Mouse (Mus musculus) ovary, adult 2 months (tissue): Measurements from ENCODE around the gene Mutyh. TPM values are rescaled to one million over a fixed set of nuclear protein-coding genes. Genes with fewer than 3 reads are reported as not detected.

Experiments
- polyA plus RNA-seq: library from polyadenylated mRNA; depleted of rRNA; stranded (reverse); fragments of >200 nt; gene quantifications from 2 replicates; pipeline ENCODE4 v1.2.3, GENCODE M21; 2012; rRNA removed

Gene Mutyh
- polyA plus RNA-seq, result 9.3 and 12.4 TPM in 2 replicates

GRCm38 (mm10) chr4:116807197-116808129, at the start of gene Mutyh, which contains the start of gene Toe1:
Mutyh (plus strand) TSS chr4:116807723.
Toe1 (minus strand) TSS chr4:116807640.

GRCm38 (mm10) chr4:116821694-116822016, 14.1 kb downstream of the Mutyh start, which contains the start of gene Hpdl:
Hpdl (minus strand) TSS chr4:116821707.

Other genes with a start within 250 kb of the Mutyh start
- 46.2 and 60.7 TPM in 2 replicates for gene Ccdc17, start 211.1 kb upstream of the Mutyh start, polyA plus RNA-seq
- 2.1 and 3.8 TPM in 2 replicates for gene Nasp, start 179.8 kb upstream of the Mutyh start, polyA plus RNA-seq
- 495 and 544 TPM in 2 replicates for gene Akr1a1, start 156.0 kb upstream of the Mutyh start, polyA plus RNA-seq
- 37.5 and 56.0 TPM in 2 replicates for gene Prdx1, start 122.2 kb upstream of the Mutyh start, polyA plus RNA-seq
- gene Mmachc, start 99.3 kb upstream of the Mutyh start, polyA plus RNA-seq, result 7.6 and 10.1 TPM in 2 replicates
- 32.7 and 45.1 TPM in 2 replicates for gene Ccdc163, start 99.2 kb upstream of the Mutyh start, polyA plus RNA-seq
- 3.3 and 4.7 TPM in 2 replicates for gene Tesk2, start 86.8 kb upstream of the Mutyh start, polyA plus RNA-seq
- 35.7 and 36.6 TPM in 2 replicates for gene Toe1, start 83 bp upstream of the Mutyh start, polyA plus RNA-seq
- 2.5 and 3.4 TPM in 2 replicates for gene Hpdl, start 14.0 kb downstream of the Mutyh start, polyA plus RNA-seq
- gene Zswim5, start 69.7 kb downstream of the Mutyh start, polyA plus RNA-seq, result 2.9 and 4.0 TPM in 2 replicates
- 62.9 and 91.3 TPM in 2 replicates for gene Urod, start 186.7 kb downstream of the Mutyh start, polyA plus RNA-seq
- gene Hectd3, start 187.6 kb downstream of the Mutyh start, polyA plus RNA-seq, result 59.8 and 70.1 TPM in 2 replicates
- gene Eif2b3, start 211.7 kb downstream of the Mutyh start, polyA plus RNA-seq, result 5.8 and 7.4 TPM in 2 replicates